In genomic region chr6:38253736-38254641, GRCm38 (mm10) we compare ENCODE assay signal across 8 mouse cellular contexts. TPM values are rescaled to one million over a fixed set of nuclear protein-coding genes. Genes with fewer than 3 reads are reported as not detected.
DNase-seq lines count a peak whose midpoint lies in the region; ATAC-seq lines count a peak whose summit lies in the region.

D630045J12Rik (minus strand) TSS chr6:38254009.

- H3K4me2 ChIP-seq in limb, embryonic 13.5 days (replicated peaks) = peak within 1 kb of the TSS; percentile 71
- peak within 1 kb of the TSS; percentile 83 for H3K4me2 ChIP-seq in midbrain, embryonic 15.5 days

- H3K27ac ChIP-seq in limb, embryonic 13.5 days = peak within 1 kb of the TSS; percentile 80
- H3K27ac ChIP-seq in midbrain, embryonic 15.5 days = peak within 1 kb of the TSS; percentile 98

- under 1% methylated on average over 77 of the region's 118 CpGs for WGBS in limb, embryonic 13.5 days
- whole genome bisulfite sequencing in midbrain, embryonic 15.5 days = under 1% methylated on average over 99 of the region's 118 CpGs

- DNase-seq in left cerebral cortex, adult 11 months (ENCODE audit: low spot score) = peak; percentile 31
- DNase-seq in left cerebral cortex, adult 9 months (ENCODE audit: low spot score in 2 of 2) = no peak
- DNase-seq in embryo, embryonic 9.5 days (ENCODE audit: extremely low spot score) = peak; percentile 72
- DNase-seq in heart, adult 18-20 months = peak; percentile 67 to 85
- peak; percentile 86 for DNase-seq in kidney, adult 18-20 months
- DNase-seq in spleen, postnatal 36 days (ENCODE audit: low spot score in 2 of 2) = peak; percentile 55 to 66

- no peaks in the 10 kb centered on the region for H3K27me3 ChIP-seq in limb, embryonic 13.5 days
- no peaks in the 10 kb centered on the region for H3K27me3 ChIP-seq in midbrain, embryonic 15.5 days (replicated peaks)

- H3K9ac ChIP-seq in limb, embryonic 13.5 days = peak within 1 kb of the TSS; percentile 97
- H3K9ac ChIP-seq in midbrain, embryonic 15.5 days = peak within 1 kb of the TSS; percentile 99

- peak; percentile 93 for ATAC-seq in limb, embryonic 13.5 days (ENCODE audit: low FRiP score, low read depth)
- ATAC-seq in midbrain, embryonic 15.5 days (replicated peaks) = peak; percentile 91

- peak within 1 kb of the TSS; percentile 86 for H3K4me3 ChIP-seq in limb, embryonic 13.5 days
- peak within 1 kb of the TSS; percentile 91 for H3K4me3 ChIP-seq in midbrain, embryonic 15.5 days

- H3K36me3 ChIP-seq in limb, embryonic 13.5 days = no peaks in the 10 kb centered on the region
- no peaks in the 10 kb centered on the region for H3K36me3 ChIP-seq in midbrain, embryonic 15.5 days (replicated peaks)

- H3K4me1 ChIP-seq in limb, embryonic 13.5 days = peaks cover 23% of the 10 kb centered on the region
- H3K4me1 ChIP-seq in midbrain, embryonic 15.5 days = peaks cover 37% of the 10 kb centered on the region

- H3K9me3 ChIP-seq in limb, embryonic 13.5 days = no peaks in the 10 kb centered on the region
- no peaks in the 10 kb centered on the region for H3K9me3 ChIP-seq in midbrain, embryonic 15.5 days

RNA-seq across cellular contexts. Expression of gene D630045J12Rik, which starts in this region (rescaled TPM):
- total RNA-seq in heart, adult 18-20 months (2021) = 1 to 10 TPM; 1.6 TPM
- 8.1 and 8.2 TPM in 2 replicates for polyA plus RNA-seq in limb, embryonic 13.5 days (2015; fragmentation: Nextera tagmentation; extraction: Ambion mirVana)
- polyA plus RNA-seq in midbrain, embryonic 15.5 days (2015; fragmentation: Nextera tagmentation; extraction: Ambion mirVana) = 19.7 and 21.0 TPM in 2 replicates

Comparison
In these comparisons a context has a peak if more than half of its experiments do, and no peak if none do; other contexts are left out.
1. DNase-seq: peak in left cerebral cortex, adult 11 months (single experiment), embryo, embryonic 9.5 days (single experiment), heart, adult 18-20 months (2 of 2), kidney, adult 18-20 months (single experiment) and spleen, postnatal 36 days (2 of 2); none in left cerebral cortex, adult 9 months (0 of 2).